Mouse (Mus musculus): Measurements from ENCODE around the gene Arap1. TPM values are rescaled to one million over a fixed set of nuclear protein-coding genes. Genes with fewer than 3 reads are reported as not detected.
A peak's percentile ranks its signal among the peaks of the same experiment; 100 is the strongest.

Arap1 gene
- polyA plus RNA-seq, 1 experiment from 2014 or later: 13.1 TPM

GRCm38 (mm10) chr7:101315699-101316098 is 32.2 kb upstream of the Arap1 start:
- Histone ChIP-seq H3K9me3 (replicated peaks) (no peaks in the 10 kb centered on the region), H3K4me1 (replicated peaks) (peaks cover 96% of the 10 kb centered on the region), H3K27me3 (no peaks in the 10 kb centered on the region), H3K36me3 (no peaks in the 10 kb centered on the region), H3K4me3 (replicated peaks) (no peak overlapping the region), H3K4me2 (peak overlapping the region; percentile 45), H3K27ac (peak overlapping the region; percentile 91), H3K9ac (peak overlapping the region; percentile 36)
- DNase-seq (no peak), ATAC-seq (ENCODE audit: low read depth) (peak; percentile 81)

GRCm38 (mm10) chr7:101316591-101317001 is 31.3 kb upstream of the Arap1 start:
- DNase-seq (peak; percentile 55), ATAC-seq (ENCODE audit: low read depth) (peak; percentile 50)

GRCm38 (mm10) chr7:101317014-101317413 is 30.9 kb upstream of the Arap1 start, which contains the start of gene Stard10:
Gene Stard10 (plus strand): TSS chr7:101317086.
- Histone ChIP-seq H3K4me2 (peak within 1 kb of the TSS; percentile 45), H3K9ac (peak within 1 kb of the TSS; percentile 56), H3K4me3 (replicated peaks) (no peak within 1 kb of the TSS), H3K27ac (peak within 1 kb of the TSS; percentile 91), H3K36me3 (no peaks in the 10 kb centered on the region), H3K9me3 (replicated peaks) (no peaks in the 10 kb centered on the region), H3K4me1 (replicated peaks) (peaks cover 98% of the 10 kb centered on the region), H3K27me3 (no peaks in the 10 kb centered on the region)
- ATAC-seq (ENCODE audit: low read depth) (no peak), DNase-seq (no peak)
- 52% methylated on average over 3 of the region's 3 CpGs for WGBS (ENCODE audit: insufficient replicate concordance)

More at GRCm38 (mm10) chr7:101316591-101317001, 31.3 kb upstream of the Arap1 start:
- Histone ChIP-seq H3K4me3 (replicated peaks) (no peak overlapping the region), H3K9me3 (replicated peaks) (no peaks in the 10 kb centered on the region), H3K4me1 (replicated peaks) (peaks cover 98% of the 10 kb centered on the region), H3K27ac (peak overlapping the region; percentile 91), H3K4me2 (peak overlapping the region; percentile 45), H3K36me3 (no peaks in the 10 kb centered on the region), H3K9ac (peak overlapping the region; percentile 56; the same call in 1 of the 2 replicates), H3K27me3 (no peaks in the 10 kb centered on the region)
- WGBS (ENCODE audit: insufficient replicate concordance): 11% methylated on average over 6 of the region's 6 CpGs

GRCm38 (mm10) chr7:101318848-101319247 is 29.0 kb upstream of the Arap1 start:
- peak; percentile 57 for DNase-seq
- peak overlapping the region; percentile 40 for H3K9ac ChIP-seq
- H3K9me3 ChIP-seq (replicated peaks): no peaks in the 10 kb centered on the region
- H3K4me2 ChIP-seq: peak overlapping the region; percentile 32
- 14% methylated on average over 4 of the region's 4 CpGs for WGBS (ENCODE audit: insufficient replicate concordance)
- ATAC-seq (ENCODE audit: low read depth): peak; percentile 45
- no peaks in the 10 kb centered on the region for H3K36me3 ChIP-seq
- peaks cover 99% of the 10 kb centered on the region for H3K4me1 ChIP-seq (replicated peaks)
- H3K4me3 ChIP-seq (replicated peaks): no peak overlapping the region
- H3K27me3 ChIP-seq: no peaks in the 10 kb centered on the region
- H3K27ac ChIP-seq: peak overlapping the region; percentile 91

- peak overlapping the region; percentile 99 for H3K4me2 ChIP-seq
- H3K27me3 ChIP-seq: no peaks in the 10 kb centered on the region
- ATAC-seq (ENCODE audit: low read depth) (no peak), DNase-seq (no peak)
- H3K4me1 ChIP-seq (replicated peaks): peaks cover 100% of the 10 kb centered on the region
- peak overlapping the region; percentile 87; the same call in 1 of the 2 replicates for H3K9ac ChIP-seq
- H3K27ac ChIP-seq: peak overlapping the region; percentile 91
- WGBS (ENCODE audit: insufficient replicate concordance): 70% methylated on average over 1 of the region's 1 CpGs
- H3K9me3 ChIP-seq (replicated peaks): no peaks in the 10 kb centered on the region
- H3K36me3 ChIP-seq: no peaks in the 10 kb centered on the region
- no peak overlapping the region for H3K4me3 ChIP-seq (replicated peaks)
These were observed 28.1 kb upstream of the Arap1 start for GRCm38 (mm10) chr7:101319796-101320195.

- Histone ChIP-seq H3K36me3 (peaks cover 7% of the 10 kb centered on the region), H3K4me1 (replicated peaks) (peaks cover 100% of the 10 kb centered on the region)
- peak; percentile 27 for ATAC-seq (ENCODE audit: low read depth)
These were observed 27.3 kb upstream of the Arap1 start for GRCm38 (mm10) chr7:101320399-101321217.

GRCm38 (mm10) chr7:101321218-101321827 is 26.5 kb upstream of the Arap1 start:
- no peak; the same call in 1 of the 2 replicates for ATAC-seq (ENCODE audit: low read depth)
- H3K4me1 ChIP-seq (replicated peaks): peaks cover 99% of the 10 kb centered on the region

More at GRCm38 (mm10) chr7:101320399-101321217, 27.3 kb upstream of the Arap1 start:
- Histone ChIP-seq H3K4me3 (replicated peaks) (peak overlapping the region; percentile 80), H3K27ac (peak overlapping the region; percentile 91), H3K9ac (peak overlapping the region; percentile 87), H3K9me3 (replicated peaks) (no peaks in the 10 kb centered on the region), H3K4me2 (peak overlapping the region; percentile 99), H3K27me3 (no peaks in the 10 kb centered on the region)
- no peak for DNase-seq
- 7% methylated on average over 37 of the region's 37 CpGs for WGBS (ENCODE audit: insufficient replicate concordance)

GRCm38 (mm10) chr7:101323141-101323594 is 24.7 kb upstream of the Arap1 start:
- Histone ChIP-seq H3K4me1 (replicated peaks) (peaks cover 97% of the 10 kb centered on the region), H3K27ac (peak overlapping the region; percentile 91), H3K27me3 (no peaks in the 10 kb centered on the region)

More at GRCm38 (mm10) chr7:101321218-101321827, 26.5 kb upstream of the Arap1 start:
- WGBS (ENCODE audit: insufficient replicate concordance): 2% methylated on average over 61 of the region's 61 CpGs
- H3K4me2 ChIP-seq: peak overlapping the region; percentile 99
- no peaks in the 10 kb centered on the region for H3K27me3 ChIP-seq
- peak overlapping the region; percentile 87 for H3K9ac ChIP-seq
- peak overlapping the region; percentile 80 for H3K4me3 ChIP-seq (replicated peaks)
- peak overlapping the region; percentile 91 for H3K27ac ChIP-seq
- no peaks in the 10 kb centered on the region for H3K9me3 ChIP-seq (replicated peaks)
- DNase-seq: no peak
- peaks cover 10% of the 10 kb centered on the region for H3K36me3 ChIP-seq

GRCm38 (mm10) chr7:101324142-101324962 is 23.5 kb upstream of the Arap1 start:
- Histone ChIP-seq H3K9ac (peak overlapping the region; percentile 10; the same call in 1 of the 2 replicates), H3K4me1 (replicated peaks) (peaks cover 95% of the 10 kb centered on the region), H3K36me3 (peaks cover 26% of the 10 kb centered on the region), H3K9me3 (replicated peaks) (no peaks in the 10 kb centered on the region), H3K27ac (peak overlapping the region; percentile 81), H3K4me3 (replicated peaks) (no peak overlapping the region), H3K4me2 (peak overlapping the region; percentile 99), H3K27me3 (no peaks in the 10 kb centered on the region)
- WGBS (ENCODE audit: insufficient replicate concordance): 46% methylated on average over 6 of the region's 6 CpGs
- peak; percentile 11 for ATAC-seq (ENCODE audit: low read depth)
- no peak for DNase-seq

More at GRCm38 (mm10) chr7:101323141-101323594, 24.7 kb upstream of the Arap1 start:
- peak overlapping the region; percentile 99 for H3K4me2 ChIP-seq
- H3K4me3 ChIP-seq (replicated peaks): peak overlapping the region; percentile 80
- ATAC-seq (ENCODE audit: low read depth): peak; percentile 57
- WGBS (ENCODE audit: insufficient replicate concordance): 33% methylated on average over 4 of the region's 4 CpGs
- H3K9ac ChIP-seq: peak overlapping the region; percentile 87
- H3K36me3 ChIP-seq: peaks cover 18% of the 10 kb centered on the region
- no peaks in the 10 kb centered on the region for H3K9me3 ChIP-seq (replicated peaks)
- DNase-seq: peak; percentile 41

- DNase-seq: no peak
- Histone ChIP-seq H3K36me3 (peaks cover 42% of the 10 kb centered on the region), H3K27ac (0 out of 2 replicates have a peak overlapping the region, but pooled peaks have one; percentile 79), H3K4me3 (replicated peaks) (no peak overlapping the region), H3K27me3 (no peaks in the 10 kb centered on the region), H3K9ac (peak overlapping the region; percentile 35), H3K4me2 (0 out of 2 replicates have a peak overlapping the region, but pooled peaks have one; percentile 15), H3K4me1 (replicated peaks) (peaks cover 88% of the 10 kb centered on the region), H3K9me3 (replicated peaks) (no peaks in the 10 kb centered on the region)
- 72% methylated on average over 5 of the region's 5 CpGs for WGBS (ENCODE audit: insufficient replicate concordance)
- no peak for ATAC-seq (ENCODE audit: low read depth)
These were observed 21.9 kb upstream of the Arap1 start for GRCm38 (mm10) chr7:101326006-101326405.

Data from liver, embryonic 13.5 days (tissue).